Mouse (Mus musculus): Measurements from ENCODE around the gene Hoxa5. TPM values are rescaled to one million over a fixed set of nuclear protein-coding genes. Genes with fewer than 3 reads are reported as not detected.
A peak's percentile ranks its signal among the peaks of the same experiment; 100 is the strongest.

Hoxa5 gene
- total and polyA plus RNA-seq, 3 experiments: 0.83 to 4.1 (median 1.5) TPM

DNA sequence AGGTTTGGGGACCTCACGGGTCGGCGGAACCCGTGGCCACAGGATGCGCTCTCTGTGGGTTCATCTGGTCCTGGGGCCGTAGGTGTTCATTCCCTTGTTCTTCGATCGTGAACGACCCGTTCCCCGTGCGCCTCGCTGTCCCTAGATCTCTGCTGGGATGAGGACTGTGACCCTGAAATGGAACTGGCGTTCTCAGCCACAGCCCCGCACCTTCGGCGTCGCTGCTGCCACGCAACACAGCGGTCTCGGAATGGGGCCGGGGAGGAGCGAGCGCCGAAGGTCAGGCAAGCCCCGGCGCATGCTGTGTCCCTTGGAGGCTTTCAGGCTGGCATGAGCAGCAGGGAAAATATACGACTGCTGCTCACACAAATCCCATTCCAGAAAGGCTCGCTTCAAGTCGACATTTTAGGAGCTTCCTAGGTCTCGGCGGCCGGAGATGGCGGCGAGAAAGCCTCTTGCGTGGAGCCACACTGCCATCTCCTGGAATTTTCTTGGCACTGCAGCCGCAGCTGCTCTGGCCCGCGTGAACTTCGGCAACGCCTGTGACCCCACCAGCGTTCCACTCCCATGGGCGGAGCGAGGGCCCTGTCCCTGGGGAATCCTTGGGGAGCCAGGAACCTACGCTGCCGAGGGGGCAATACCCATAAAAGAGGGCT, 17.1 kb upstream of the Hoxa5 start, which contains the start of gene Hoxa7 (continued):
- TF ChIP-seq CHD1 (IDR thresholded peaks at IDR 0.05; ENCODE audit: low read depth, low read length): no peak
- peak; percentile 96 for TF ChIP-seq ZC3H11A (IDR thresholded peaks at IDR 0.05; ENCODE audit: low read depth, low read length)
- TF ChIP-seq TBP (conservative IDR thresholded peaks at IDR 0.05; ENCODE audit: low read depth, low read length): no peak
- peak; percentile 97 for TF ChIP-seq RAD21 (IDR thresholded peaks at IDR 0.05; ENCODE audit: low read depth, low read length)

DNA sequence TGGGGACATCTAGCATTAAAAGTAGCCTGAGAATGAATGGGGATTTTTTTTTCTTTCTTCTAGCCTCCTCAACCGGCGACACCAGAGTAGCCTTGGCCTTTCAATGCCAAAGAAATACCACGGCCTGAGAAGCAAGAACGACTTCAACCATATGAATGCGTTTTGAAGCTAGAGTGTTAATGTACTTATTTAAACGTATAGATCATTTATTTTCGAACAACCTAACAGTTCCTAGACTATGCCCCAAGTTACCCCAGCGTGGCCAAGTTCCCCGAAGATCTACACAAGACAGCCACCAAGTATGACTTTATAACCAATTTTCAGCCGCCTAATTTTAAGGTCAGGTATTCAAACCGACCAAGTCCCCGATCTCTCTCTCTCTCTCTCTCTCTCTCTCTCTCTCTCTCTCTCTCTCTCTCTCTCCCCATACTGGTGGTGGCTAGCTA, 16.5 kb upstream of the Hoxa5 start:
- DNase-seq (ENCODE audit: extremely low read depth): no peak
- Histone ChIP-seq H3K4me2 (ENCODE audit: insufficient read depth, low read depth, poor library complexity, severe bottlenecking) (peak overlapping the region; percentile 57), H3K4me1 (ENCODE audit: control insufficient read depth in 1 of 2, insufficient read depth in 2 of 2) (peaks cover 0 to 13% of the 10 kb centered on the region in 2 experiments; a peak in 2 of 4 replicates), H3K4me3 (replicated peaks in 1 of 3; ENCODE audit: low read depth in 2 of 3, low read length in 2 of 3, poor library complexity in 1 of 3) (peak overlapping the region; percentile 75 to 87 (median 76)), H3K9me3 (replicated peaks; ENCODE audit: low read length) (peaks cover 26% of the 10 kb centered on the region), H3K36me3 (replicated peaks in 1 of 2; ENCODE audit: control insufficient read depth in 1 of 2, insufficient read depth in 1 of 2, low read length in 1 of 2) (peaks cover 0 to 6% of the 10 kb centered on the region in 2 experiments), H3K9ac (ENCODE audit: insufficient read depth, low read depth) (peak overlapping the region; percentile 78), H3K27me3 (replicated peaks) (no peaks in the 10 kb centered on the region), H3K27ac (ENCODE audit: insufficient read depth, low read depth) (no peak overlapping the region), H3K79me2 (replicated peaks; ENCODE audit: control insufficient read depth, extremely low read depth, insufficient read depth, poor library complexity, severe bottlenecking) (no peaks in the 10 kb centered on the region)
- dilution Hi-C loops (cut with MboI; ENCODE audit: extremely low pct_ligation_motif_present, extremely low pct_unique_long_range_greater_than_20kb, low sequenced_read_pairs): no loop called here
- TF ChIP-seq CHD2 (IDR thresholded peaks at IDR 0.05; ENCODE audit: low read length): no peak
- TF ChIP-seq USF2 (conservative IDR thresholded peaks at IDR 0.05; ENCODE audit: low read depth, low read length): no peak
- TF ChIP-seq ETS1 (conservative IDR thresholded peaks at IDR 0.05; ENCODE audit: low read depth, low read length): no peak
- TF ChIP-seq SIN3A (IDR thresholded peaks at IDR 0.05; ENCODE audit: low read length): no peak
- in situ Hi-C loops (cut with MboI; ENCODE audit: low pct_ligation_motif_present, low pct_unique_long_range_greater_than_20kb, low sequenced_read_pairs): loop anchor here (10.0 to 25.0 kb wide), 3 partner anchors 209 to 1006 kb away; partner anchors contain the start of gene Skap2

DNA sequence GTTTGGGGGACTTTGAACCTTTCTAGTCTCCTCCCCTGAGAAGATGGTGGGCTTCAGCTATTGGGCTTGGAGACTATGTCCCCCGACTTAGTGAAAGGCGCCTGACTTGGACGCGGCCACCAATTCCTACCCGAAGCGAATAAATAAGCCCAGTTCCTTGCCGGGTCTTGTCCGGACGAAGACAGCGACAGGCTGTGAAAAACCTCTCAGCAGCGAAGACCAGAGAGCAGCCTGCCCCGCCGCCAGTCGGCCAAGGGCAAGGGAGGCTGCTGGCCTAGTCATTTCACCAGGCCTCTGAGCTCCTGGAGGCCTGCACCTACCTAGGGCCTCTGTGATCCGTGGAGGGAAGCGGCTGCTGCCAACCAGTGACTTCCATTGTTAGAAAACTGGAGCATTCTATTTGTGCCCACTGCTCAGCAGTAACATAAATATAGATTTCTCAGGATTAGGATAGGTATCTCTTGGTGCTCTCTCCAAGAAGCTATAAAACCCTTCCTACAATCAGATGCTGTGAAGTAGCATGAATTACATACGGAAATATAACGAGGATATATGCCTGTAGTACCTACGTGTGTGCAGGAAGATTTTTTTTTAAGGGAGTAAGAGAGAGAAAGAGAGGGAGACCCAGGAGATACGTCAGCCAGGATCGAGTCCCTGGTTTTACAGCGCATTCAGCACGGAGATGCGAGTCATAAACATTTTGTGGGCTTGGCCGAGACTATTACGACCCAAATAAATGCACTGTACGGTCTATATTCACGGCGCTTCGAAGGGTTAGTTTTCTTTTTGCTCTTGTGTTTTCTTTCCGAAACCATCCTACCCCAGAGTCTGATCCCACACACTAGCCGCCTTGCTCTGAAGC, 15.8 kb upstream of the Hoxa5 start:
- Histone ChIP-seq H3K4me3 (replicated peaks in 1 of 3; ENCODE audit: low read depth in 2 of 3, low read length in 2 of 3, poor library complexity in 1 of 3) (no peak overlapping the region), H3K9ac (ENCODE audit: insufficient read depth, low read depth) (no peak overlapping the region), H3K4me2 (ENCODE audit: insufficient read depth, low read depth, poor library complexity, severe bottlenecking) (no peak overlapping the region), H3K27me3 (replicated peaks) (no peaks in the 10 kb centered on the region), H3K9me3 (replicated peaks; ENCODE audit: low read length) (peaks cover 20% of the 10 kb centered on the region), H3K36me3 (replicated peaks in 1 of 2; ENCODE audit: control insufficient read depth in 1 of 2, insufficient read depth in 1 of 2, low read length in 1 of 2) (no peaks in the 10 kb centered on the region), H3K79me2 (replicated peaks; ENCODE audit: control insufficient read depth, extremely low read depth, insufficient read depth, poor library complexity, severe bottlenecking) (no peaks in the 10 kb centered on the region), H3K4me1 (ENCODE audit: control insufficient read depth in 1 of 2, insufficient read depth in 2 of 2) (peaks cover 0 to 13% of the 10 kb centered on the region in 2 experiments; a peak in 2 of 4 replicates), H3K27ac (ENCODE audit: insufficient read depth, low read depth) (no peak overlapping the region)
- in situ Hi-C loops (cut with MboI; ENCODE audit: low pct_ligation_motif_present, low pct_unique_long_range_greater_than_20kb, low sequenced_read_pairs) (loop anchor here (10.0 to 25.0 kb wide), 3 partner anchors 208 to 1005 kb away; partner anchors contain the start of gene Skap2), dilution Hi-C loops (cut with MboI; ENCODE audit: extremely low pct_ligation_motif_present, extremely low pct_unique_long_range_greater_than_20kb, low sequenced_read_pairs) (no loop called here)
- TF ChIP-seq MEF2A (IDR thresholded peaks at IDR 0.05; ENCODE audit: borderline replicate concordance, low read depth, low read length) (no peak), MYC (IDR thresholded peaks at IDR 0.05; ENCODE audit: low read depth, low read length) (no peak), MAFK (IDR thresholded peaks at IDR 0.05; ENCODE audit: insufficient replicate concordance, low read length) (no peak), GABPA (IDR thresholded peaks at IDR 0.05; ENCODE audit: insufficient replicate concordance, low read depth, low read length) (no peak), CHD1 (IDR thresholded peaks at IDR 0.05; ENCODE audit: low read depth, low read length) (no peak), USF2 (conservative IDR thresholded peaks at IDR 0.05; ENCODE audit: low read depth, low read length) (no peak), JUN (IDR thresholded peaks at IDR 0.05; ENCODE audit: insufficient read depth, low read depth, low read length) (no peak), CTCF (conservative IDR thresholded peaks at IDR 0.05 in 1 of 2, IDR thresholded peaks at IDR 0.05 in 1 of 2; ENCODE audit: low read depth in 2 of 2, low read length in 2 of 2) (no peak), BHLHE40 (IDR thresholded peaks at IDR 0.05; ENCODE audit: low read depth, low read length) (no peak), NRF1 (IDR thresholded peaks at IDR 0.05; ENCODE audit: low read depth, low read length) (no peak), MAZ (IDR thresholded peaks at IDR 0.05; ENCODE audit: low read depth, low read length) (no peak), NELFE (IDR thresholded peaks at IDR 0.05; ENCODE audit: low read depth, low read length) (no peak), RAD21 (IDR thresholded peaks at IDR 0.05; ENCODE audit: low read depth, low read length) (no peak), ZC3H11A (IDR thresholded peaks at IDR 0.05; ENCODE audit: low read depth, low read length) (no peak), IRF4 (IDR thresholded peaks at IDR 0.05; ENCODE audit: low read depth, low read length) (no peak), RCOR1 (conservative IDR thresholded peaks at IDR 0.05; ENCODE audit: low read depth, low read length) (no peak)
- no peak for DNase-seq (ENCODE audit: extremely low read depth)
